Mouse (Mus musculus) gastrocnemius, adult 2 months (tissue): ENCODE results near the gene Utp14b. TPM values are rescaled to one million over a fixed set of nuclear protein-coding genes. Genes with fewer than 3 reads are reported as not detected.

Source experiments
- DNase-seq: peaks from one replicate; pipeline ENCODE4 v3.0.0; 2022
- H3K27ac ChIP-seq: fragments of 200-600 bp; 2 replicates; pipeline ENCODE4 v1.8.1; 2022; ENCODE audit warnings: mild to moderate bottlenecking
- H3K4me3 ChIP-seq: fragments of 200-600 bp; 2 replicates; pipeline ENCODE4 v1.8.1; 2022; ENCODE audit warnings: mild to moderate bottlenecking, moderate library complexity
- CTCF ChIP-seq: fragments of 200-600 bp; IDR thresholded peaks from 2 replicates; pipeline ENCODE4 v1.8.1; 2022; ENCODE audit warnings: antibody characterized with exemption, mild to moderate bottlenecking, moderate library complexity
- intact Hi-C: fragments of 180-260 bp; cut with DNase I; formaldehyde crosslinking; loops from one replicate; pipeline ENCODE4 v1.15.1; 2025
- total RNA-seq, 2 experiments: library from RNA; stranded (reverse); gene quantifications; 2 replicates each; pipeline ENCODE4 v1.2.3; 2021

Utp14b gene
- total RNA-seq, 2 experiments from 2014 or later = 1.6 to 2.6 TPM

DNA sequence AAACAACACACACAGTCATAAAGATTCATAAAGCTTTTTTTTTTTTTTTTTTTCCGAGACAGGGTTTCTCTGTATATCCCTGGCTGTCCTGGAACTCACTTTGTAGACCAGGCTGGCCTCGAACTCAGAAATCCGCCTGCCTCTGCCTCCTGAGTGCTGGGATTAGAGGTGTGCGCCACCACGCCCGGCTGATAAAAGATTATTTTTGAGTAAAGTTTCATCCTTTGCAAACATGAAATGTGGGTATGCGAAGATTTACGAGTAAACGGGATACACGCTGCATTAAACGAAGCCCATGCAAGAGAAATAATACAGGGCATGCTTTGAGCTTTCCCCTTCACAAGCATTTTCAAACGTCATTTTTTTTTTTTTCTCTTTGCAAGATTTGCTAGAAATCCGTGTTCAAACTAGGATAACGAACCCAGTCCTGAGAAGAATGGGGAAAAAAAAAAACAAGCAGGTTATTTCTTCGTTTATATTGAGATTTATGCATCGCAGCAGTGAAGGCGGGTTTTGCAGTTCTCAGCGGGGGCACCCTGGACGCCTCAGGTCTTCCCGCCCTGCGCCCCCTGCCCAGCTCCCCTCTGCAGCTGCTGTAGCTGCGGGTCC is 713 bp upstream of the Utp14b start:
- TF ChIP-seq CTCF = no peak
- intact Hi-C loops = loop anchor here (1.0 to 5.0 kb wide), 2 partner anchors 45 to 120 kb away; no protein-coding TSS in a partner anchor
- no peak for DNase-seq
- Histone ChIP-seq H3K4me3 (peak overlapping the region; percentile 99), H3K27ac (peak overlapping the region; percentile 93)

- Histone ChIP-seq H3K4me3 (peak overlapping the region; percentile 99), H3K27ac (peak overlapping the region; percentile 93)
- no peak for DNase-seq
- no peak for TF ChIP-seq CTCF
- intact Hi-C loops = loop anchor here (5.0 kb wide), 1 partner anchor 46 kb away; no protein-coding TSS in a partner anchor
These were observed 817 bp downstream of the Utp14b start for GRCm38 (mm10) chr1:78658441-78659269.

- intact Hi-C loops = loop anchor here (5.0 kb wide), 1 partner anchor 47 kb away; no protein-coding TSS in a partner anchor
- no peak overlapping the region for H3K27ac ChIP-seq
- no peak for DNase-seq
- no peak for TF ChIP-seq CTCF
- peak overlapping the region; percentile 99 for H3K4me3 ChIP-seq
These were observed 1.5 kb downstream of the Utp14b start for GRCm38 (mm10) chr1:78659270-78659823.

DNA sequence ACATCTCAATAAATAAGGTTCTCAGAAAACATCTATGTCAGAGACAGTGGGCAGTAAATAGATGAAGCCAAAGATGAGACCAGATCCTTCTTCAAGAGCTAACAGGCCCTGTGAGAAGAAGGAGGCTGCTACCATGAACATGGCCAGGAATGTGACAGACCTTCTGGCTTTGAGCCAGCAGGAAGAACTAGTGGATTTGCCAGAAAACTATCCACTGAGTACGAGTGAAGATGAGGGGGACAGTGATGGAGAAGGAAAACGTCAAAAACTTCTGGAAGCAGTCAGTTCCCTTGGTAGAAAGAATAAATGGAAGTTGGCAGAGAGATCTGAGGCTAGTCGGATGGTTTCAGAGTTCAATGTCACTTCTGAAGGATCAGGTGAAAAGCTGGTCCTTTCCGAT is 6.5 kb downstream of the Utp14b start:
- no peak for TF ChIP-seq CTCF
- Histone ChIP-seq H3K27ac (no peak overlapping the region), H3K4me3 (no peak overlapping the region)
- intact Hi-C loops = no loop called here
- no peak for DNase-seq

GRCm38 (mm10) chr1:78665954-78666499 is 8.2 kb downstream of the Utp14b start:
- no peak overlapping the region for H3K4me3 ChIP-seq
- H3K27ac ChIP-seq = no peak overlapping the region
- DNase-seq = no peak
- no peak for TF ChIP-seq CTCF
- intact Hi-C loops = no loop called here

DNA sequence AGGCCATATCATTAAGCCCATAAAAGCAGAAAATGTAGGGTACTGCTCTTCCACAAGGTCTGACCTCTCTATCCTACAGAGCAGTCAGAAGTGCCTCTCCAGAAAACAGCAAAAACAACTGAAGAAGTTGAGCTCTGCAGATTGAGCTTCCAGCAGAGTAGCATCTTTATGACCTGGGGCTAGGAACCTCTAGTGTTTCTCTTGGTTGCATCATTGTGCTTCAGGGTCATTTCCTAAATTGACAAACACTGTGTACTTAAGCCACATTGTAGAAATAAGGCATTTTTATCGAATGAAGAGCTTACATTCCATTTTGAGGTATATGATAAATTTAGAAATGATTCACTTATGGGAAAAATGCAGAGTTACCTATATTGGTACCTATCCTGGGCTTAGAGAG is 8.7 kb downstream of the Utp14b start:
- TF ChIP-seq CTCF = no peak
- Histone ChIP-seq H3K27ac (no peak overlapping the region), H3K4me3 (no peak overlapping the region)
- DNase-seq = no peak
- intact Hi-C loops = no loop called here

GRCm38 (mm10) chr1:78682291-78682690 is 24.5 kb downstream of the Utp14b start:
- no peak for DNase-seq
- intact Hi-C loops = no loop called here

GRCm38 (mm10) chr1:78684128-78684527 is 26.3 kb downstream of the Utp14b start:
- DNase-seq = no peak
- intact Hi-C loops = no loop called here
- no peak overlapping the region for H3K4me3 ChIP-seq
- TF ChIP-seq CTCF = no peak
- no peak overlapping the region for H3K27ac ChIP-seq

More at GRCm38 (mm10) chr1:78682291-78682690, 24.5 kb downstream of the Utp14b start:
- Histone ChIP-seq H3K27ac (no peak overlapping the region), H3K4me3 (no peak overlapping the region)
- no peak for TF ChIP-seq CTCF

GRCm38 (mm10) chr1:78686872-78687271 is 29.0 kb downstream of the Utp14b start:
- Histone ChIP-seq H3K4me3 (no peak overlapping the region), H3K27ac (no peak overlapping the region)
- intact Hi-C loops = loop anchor here (5.0 kb wide), 1 partner anchor 150 kb away; no protein-coding TSS in a partner anchor
- peak; percentile 61 for TF ChIP-seq CTCF
- DNase-seq = no peak

- Histone ChIP-seq H3K27ac (no peak overlapping the region), H3K4me3 (no peak overlapping the region)
- peak; percentile 48 for TF ChIP-seq CTCF
- DNase-seq = no peak
- intact Hi-C loops = loop anchor here (5.0 kb wide), 1 partner anchor 151 kb away; no protein-coding TSS in a partner anchor
These were observed 30.3 kb downstream of the Utp14b start for GRCm38 (mm10) chr1:78688149-78688548.

DNA sequence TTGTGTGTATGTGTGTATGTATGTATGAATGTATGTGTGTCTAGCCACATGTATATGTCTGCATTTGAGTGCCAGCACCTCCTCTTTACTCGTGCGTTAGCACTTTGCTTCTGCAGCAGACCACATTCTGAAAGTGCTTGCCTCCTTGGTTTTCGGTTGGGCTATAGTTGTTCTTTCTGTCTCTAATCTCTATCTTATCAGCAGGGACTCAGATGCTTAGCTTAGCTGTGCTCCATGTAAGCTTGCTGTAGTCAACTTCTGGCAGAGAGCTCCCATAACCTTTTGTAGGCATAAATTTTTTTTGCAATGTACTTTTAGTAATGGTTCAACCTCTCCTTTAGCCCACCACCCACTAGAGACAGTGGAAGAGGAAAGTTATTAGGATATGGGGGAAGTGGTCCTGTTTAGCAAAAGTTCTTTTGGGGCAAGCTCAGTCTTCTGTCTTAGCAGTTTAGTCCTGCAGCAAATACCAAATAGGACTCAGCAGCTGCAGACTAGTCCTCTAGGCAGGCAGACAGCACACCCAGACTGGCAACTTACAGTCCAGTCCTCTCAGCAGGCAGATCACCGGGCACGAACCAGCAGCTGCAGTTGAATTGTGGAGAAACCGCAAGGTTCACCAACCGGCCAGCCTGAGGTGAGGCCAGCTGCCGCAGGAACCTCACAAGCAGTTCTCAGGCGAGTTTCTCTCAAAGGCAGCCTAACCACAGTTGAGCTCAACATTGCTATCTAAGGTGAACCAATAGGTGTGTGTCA is 36.8 kb downstream of the Utp14b start:
- no peak overlapping the region for H3K27ac ChIP-seq
- no peak for TF ChIP-seq CTCF
- H3K4me3 ChIP-seq = no peak overlapping the region
- intact Hi-C loops = no loop called here
- DNase-seq = no peak

DNA sequence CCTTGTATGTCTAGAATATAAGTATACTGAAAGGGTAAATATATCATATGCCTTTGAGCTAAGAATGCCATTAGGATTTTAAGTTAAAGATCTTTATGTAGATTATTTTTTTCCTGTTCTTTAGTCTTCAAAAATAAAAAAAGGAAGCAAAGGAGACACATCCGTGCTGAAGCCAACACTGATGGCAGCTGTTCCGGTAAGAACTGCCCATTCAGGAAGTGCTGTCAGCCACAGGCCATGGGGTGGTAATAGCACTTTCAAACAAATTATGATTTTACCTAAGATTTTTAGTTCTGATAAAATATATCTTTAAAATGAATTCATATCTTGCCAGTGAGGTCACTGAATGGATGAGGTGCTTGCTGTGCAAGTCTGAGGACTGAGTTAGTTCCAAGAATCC is 38.5 kb downstream of the Utp14b start:
- no peak for TF ChIP-seq CTCF
- intact Hi-C loops = no loop called here
- no peak overlapping the region for H3K27ac ChIP-seq
- DNase-seq = no peak
- H3K4me3 ChIP-seq = no peak overlapping the region
